Mouse (Mus musculus): Measurements from ENCODE around the gene Gm30191.

DNA sequence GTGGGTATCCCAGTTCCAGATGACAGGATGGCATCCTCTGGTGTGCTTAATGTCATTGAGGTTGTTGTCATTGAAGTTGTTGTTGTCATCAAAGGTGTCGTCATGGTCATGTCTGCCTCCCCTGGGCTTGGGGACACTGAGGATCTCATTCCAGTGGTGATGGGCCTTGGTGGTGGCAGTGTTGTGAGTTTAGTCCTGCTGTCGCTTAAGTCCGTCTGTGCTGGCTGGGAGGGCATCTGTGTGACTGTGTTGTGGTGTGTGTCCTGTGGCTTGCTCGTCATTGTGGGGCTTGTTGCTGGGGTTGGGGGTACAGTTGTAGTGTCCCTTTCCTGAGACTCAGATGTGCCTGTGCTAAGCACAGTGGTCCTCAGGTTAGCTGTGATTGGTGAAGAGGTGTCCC lies 43.8 kb upstream of the Gm30191 start, which contains the start of gene Gm7534:
- TF ChIP-seq POLR2A (IDR thresholded peaks at IDR 0.05; ENCODE audit: borderline replicate concordance, insufficient read depth, low read length) (no peak), CTCF (IDR thresholded peaks at IDR 0.05; ENCODE audit: borderline replicate concordance, insufficient read depth, low read depth, low read length) (no peak)
